Mouse (Mus musculus) kidney, embryonic 14.5 days (tissue): ENCODE measurements around the gene Knstrn. TPM values are rescaled to one million over a fixed set of nuclear protein-coding genes. Genes with fewer than 3 reads are reported as not detected.

ENCODE experiments used
- polyA plus RNA-seq: library from polyadenylated mRNA; unstranded; fragments of >200 nt; fragmentation: Nextera tagmentation; extraction: Ambion mirVana; gene quantifications from 2 replicates; pipeline ENCODE4 v1.2.1, GENCODE M21; 2014

The Knstrn gene
- polyA plus RNA-seq, 1 experiment from 2014 or later, result 134 TPM

Other genes starting within 250 kb of the Knstrn start
- 63.7 and 107 TPM in 2 replicates for gene Bub1b, start 215.8 kb upstream of the Knstrn start, polyA plus RNA-seq
- gene Pak6, start 150.7 kb upstream of the Knstrn start, polyA plus RNA-seq, result 0.54 and 0.90 TPM in 2 replicates
- 0.24 and 0.65 TPM in 2 replicates for gene Ankrd63, start 110.0 kb upstream of the Knstrn start, polyA plus RNA-seq
- gene Plcb2, start 85.6 kb upstream of the Knstrn start, polyA plus RNA-seq, result 1.7 and 1.9 TPM in 2 replicates
- 18.3 and 22.0 TPM in 2 replicates for gene Inafm2, start 68.2 kb upstream of the Knstrn start, polyA plus RNA-seq
- gene Ccdc9b, start 51.3 kb upstream of the Knstrn start, polyA plus RNA-seq, result 0.34 and 0.68 TPM in 2 replicates
- not detected in 2 replicates for gene Phgr1, start 41.2 kb upstream of the Knstrn start, polyA plus RNA-seq
- gene Disp2, start 34.3 kb upstream of the Knstrn start, polyA plus RNA-seq, result 0.05 TPM in 1 of 2 replicates, not detected in the other
- 55.8 and 63.1 TPM in 2 replicates for gene Ivd, start 48.0 kb downstream of the Knstrn start, polyA plus RNA-seq
- gene Bahd1, start 86.4 kb downstream of the Knstrn start, polyA plus RNA-seq, result 1.2 and 2.3 TPM in 2 replicates
- gene Chst14, start 112.5 kb downstream of the Knstrn start, polyA plus RNA-seq, result 27.1 and 31.8 TPM in 2 replicates
- 19.9 and 22.0 TPM in 2 replicates for gene Ccdc32, start 215.4 kb downstream of the Knstrn start, polyA plus RNA-seq
- 5.8 and 6.0 TPM in 2 replicates for gene Rpusd2, start 220.8 kb downstream of the Knstrn start, polyA plus RNA-seq
- gene Knl1, start 233.1 kb downstream of the Knstrn start, polyA plus RNA-seq, result 48.3 and 49.1 TPM in 2 replicates